Mouse (Mus musculus) neural tube, embryonic 11.5 days (tissue): ENCODE results near the gene Gclc. TPM values are rescaled to one million over a fixed set of nuclear protein-coding genes. Genes with fewer than 3 reads are reported as not detected.
A peak's percentile ranks its signal among the peaks of the same experiment; 100 is the strongest.

ENCODE experiments used
- ATAC-seq: fragments of 200-750 bp; cut with Nextera tagmentation; 2 replicates; pipeline ENCODE4 v1.8.0; 2017; ENCODE audit warnings: moderate number of reproducible peaks, mild to moderate bottlenecking, moderate TSS enrichment, moderate library complexity; ENCODE audit not compliant: insufficient read depth, low FRiP score, low TSS enrichment
- DNase-seq: peaks from one replicate; pipeline ENCODE4 v3.0.0-alpha.2; 2015; ENCODE audit warnings: low spot score
- H3K27ac ChIP-seq: fragments of 300-500 bp; sonication (generic); 2 replicates; pipeline ENCODE4 v1.5.1; 2014; ENCODE audit warnings: low read depth, mild to moderate bottlenecking, low read length
- H3K27me3 ChIP-seq: fragments of 300-500 bp; sonication (generic); 2 replicates; pipeline ENCODE4 v1.6.1; 2014; ENCODE audit warnings: mild to moderate bottlenecking, low read length, mixed read lengths; ENCODE audit not compliant: control insufficient read depth, insufficient read depth
- H3K36me3 ChIP-seq: fragments of 300-500 bp; sonication (generic); 2 replicates; pipeline ENCODE4 v1.6.1; 2014; ENCODE audit warnings: mild to moderate bottlenecking, low read length, moderate library complexity, mixed read lengths; ENCODE audit not compliant: control insufficient read depth, insufficient read depth
- H3K4me1 ChIP-seq: fragments of 300-500 bp; sonication (generic); 2 replicates; pipeline ENCODE4 v1.6.1; 2014; ENCODE audit warnings: low read length, mixed read lengths; ENCODE audit not compliant: control insufficient read depth, insufficient read depth
- H3K4me2 ChIP-seq: fragments of 300-500 bp; sonication (generic); 2 replicates; pipeline ENCODE4 v1.6.1; 2014; ENCODE audit warnings: low read depth, mild to moderate bottlenecking, moderate library complexity
- H3K4me3 ChIP-seq: fragments of 300-500 bp; sonication (generic); 2 replicates; pipeline ENCODE4 v1.5.1; 2014; ENCODE audit warnings: low read depth, low read length
- H3K9ac ChIP-seq: fragments of 300-500 bp; sonication (generic); 2 replicates; pipeline ENCODE4 v1.6.1; 2014; ENCODE audit warnings: mild to moderate bottlenecking, low read length
- H3K9me3 ChIP-seq: fragments of 300-500 bp; sonication (generic); 2 replicates; pipeline ENCODE4 v1.6.1; 2016; ENCODE audit warnings: low read length; ENCODE audit not compliant: control insufficient read depth
- WGBS: fragments of 180-500 bp; shearing (Covaris S2); extraction: QIAGEN DNeasy Blood & Tissue Kit; methylation state at CpG from one replicate; pipeline ENCODE4 v1.1.7; 2014; 5-methylcytosine and 5-hydroxymethylcytosine counted together
- polyA plus RNA-seq: library from polyadenylated mRNA; unstranded; fragments of >200 nt; fragmentation: Nextera tagmentation; extraction: Ambion mirVana; gene quantifications from 2 replicates; pipeline ENCODE4 v1.2.1, GENCODE M21; 2014

Gene Gclc
- polyA plus RNA-seq, 1 experiment from 2014 or later = 20.4 TPM

DNA sequence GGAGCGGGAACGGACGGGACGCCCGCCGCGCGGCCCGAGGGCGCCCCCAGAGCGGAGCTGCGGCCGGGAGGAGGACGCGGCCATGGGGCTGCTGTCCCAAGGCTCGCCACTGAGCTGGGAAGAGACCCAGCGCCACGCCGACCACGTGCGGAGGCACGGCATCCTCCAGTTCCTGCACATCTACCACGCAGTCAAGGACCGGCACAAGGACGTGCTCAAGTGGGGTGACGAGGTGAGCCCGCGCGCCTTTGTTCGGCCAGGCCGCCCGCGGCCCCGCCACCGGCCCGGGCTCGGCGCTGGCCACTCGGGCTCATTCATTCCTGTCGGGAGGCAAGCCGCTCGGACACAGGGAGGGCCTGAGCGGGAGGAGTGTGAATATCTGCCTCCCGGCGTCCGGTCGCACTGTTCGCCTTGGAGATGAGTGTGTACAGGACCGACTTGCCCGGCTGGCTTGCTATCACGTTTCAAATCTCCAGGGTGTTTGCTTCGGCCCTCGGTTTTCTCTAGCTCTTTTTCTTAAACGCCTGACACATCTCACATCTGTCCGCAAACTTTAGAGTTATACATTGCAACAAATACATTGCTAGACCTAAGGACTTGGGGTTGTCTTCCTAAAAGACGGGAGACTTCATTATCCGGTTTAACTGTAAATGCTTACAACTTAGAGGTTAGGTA lies 530 bp downstream of the Gclc start:
- DNase-seq = peak; percentile 82
- peak; percentile 77 for ATAC-seq

DNA sequence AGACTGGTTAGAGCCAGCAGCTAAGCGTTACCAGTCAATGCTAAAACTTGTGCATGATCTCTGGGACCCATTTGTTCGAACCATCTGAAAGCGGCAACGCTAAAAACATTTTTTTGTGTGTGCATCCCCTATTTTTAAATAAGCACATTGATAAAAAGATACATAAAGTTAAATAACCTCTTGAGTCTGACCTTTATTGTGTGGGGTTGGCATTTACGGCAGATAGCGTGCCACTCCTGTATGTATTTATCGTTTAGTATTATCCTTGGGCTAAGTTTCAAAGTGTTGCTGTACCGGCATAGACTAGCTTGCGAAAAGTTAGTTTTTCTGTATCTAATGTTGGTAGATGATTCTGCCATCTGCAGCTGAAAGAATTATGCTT lies 1.1 kb downstream of the Gclc start:
- WGBS = 16% methylated on average over 9 of the region's 9 CpGs
- Histone ChIP-seq H3K4me1 (no peaks in the 10 kb centered on the region), H3K9me3 (no peaks in the 10 kb centered on the region), H3K27ac (no peak overlapping the region), H3K9ac (peak overlapping the region; percentile 84), H3K36me3 (no peaks in the 10 kb centered on the region), H3K27me3 (no peaks in the 10 kb centered on the region), H3K4me2 (peak overlapping the region; percentile 74), H3K4me3 (peak overlapping the region; percentile 82)
- no peak for DNase-seq
- no peak for ATAC-seq

More for the DNA sequence above, 530 bp downstream of the Gclc start:
- H3K4me2 ChIP-seq = peak overlapping the region; percentile 74
- no peaks in the 10 kb centered on the region for H3K27me3 ChIP-seq
- H3K36me3 ChIP-seq = no peaks in the 10 kb centered on the region
- no peaks in the 10 kb centered on the region for H3K4me1 ChIP-seq
- H3K9me3 ChIP-seq = no peaks in the 10 kb centered on the region
- WGBS = 0% methylated on average over 51 of the region's 57 CpGs
- peak overlapping the region; percentile 82 for H3K4me3 ChIP-seq
- H3K27ac ChIP-seq = peak overlapping the region; percentile 80
- peak overlapping the region; percentile 84 for H3K9ac ChIP-seq

DNA sequence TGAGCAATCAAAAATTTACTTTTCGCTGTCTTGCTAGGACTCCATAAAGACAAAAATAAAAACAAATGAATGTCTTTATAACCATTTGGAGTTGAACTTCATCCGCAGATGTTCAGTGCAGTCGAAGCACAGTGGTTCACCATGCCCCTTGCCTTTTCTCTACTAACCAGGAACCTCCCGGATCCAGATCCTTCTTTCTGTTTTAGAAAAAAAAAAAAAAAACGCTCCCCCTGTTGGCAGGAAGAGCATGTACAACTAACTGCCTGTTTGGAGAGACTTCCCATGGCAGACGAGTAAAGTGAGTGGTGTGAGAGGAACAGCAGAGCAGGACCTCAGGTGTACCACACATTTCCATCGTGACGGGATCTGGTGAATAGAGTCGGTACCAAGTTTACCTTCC lies 1.7 kb downstream of the Gclc start:
- no peak for ATAC-seq
- WGBS = 35% methylated on average over 9 of the region's 9 CpGs
- Histone ChIP-seq H3K27me3 (no peaks in the 10 kb centered on the region), H3K4me2 (peak overlapping the region; percentile 74), H3K4me3 (0 out of 2 replicates have a peak overlapping the region, but pooled peaks have one; percentile 82), H3K9me3 (no peaks in the 10 kb centered on the region), H3K27ac (no peak overlapping the region), H3K4me1 (no peaks in the 10 kb centered on the region), H3K9ac (no peak overlapping the region), H3K36me3 (no peaks in the 10 kb centered on the region)
- DNase-seq = peak; percentile 28

DNA sequence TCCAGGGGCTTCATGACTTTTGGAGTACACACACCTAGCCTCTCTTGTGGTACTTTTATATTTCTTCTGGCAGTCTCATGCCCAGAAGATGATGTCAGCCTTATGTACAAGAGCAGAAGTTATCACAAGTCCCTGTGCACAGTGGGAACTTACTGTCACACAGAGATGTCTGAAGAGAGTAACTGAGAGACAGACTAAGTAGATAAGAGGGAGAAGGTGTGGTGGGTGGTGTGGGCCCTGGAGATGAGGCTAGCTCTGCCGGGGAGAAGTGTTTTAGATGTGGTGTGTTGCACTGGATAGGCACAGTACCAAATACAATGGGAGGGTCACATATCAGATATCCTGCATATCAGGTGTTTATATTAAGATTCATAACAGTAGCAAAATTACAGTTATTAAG lies 3.0 kb downstream of the Gclc start:
- H3K4me3 ChIP-seq = no peak overlapping the region
- ATAC-seq (no peak), DNase-seq (no peak)
- H3K27ac ChIP-seq = no peak overlapping the region
- H3K4me2 ChIP-seq = no peak overlapping the region
- H3K4me1 ChIP-seq = no peaks in the 10 kb centered on the region
- no peaks in the 10 kb centered on the region for H3K27me3 ChIP-seq
- WGBS = 87% methylated on average over 1 of the region's 1 CpGs
- H3K9ac ChIP-seq = no peak overlapping the region
- H3K9me3 ChIP-seq = no peaks in the 10 kb centered on the region
- H3K36me3 ChIP-seq = no peaks in the 10 kb centered on the region

DNA sequence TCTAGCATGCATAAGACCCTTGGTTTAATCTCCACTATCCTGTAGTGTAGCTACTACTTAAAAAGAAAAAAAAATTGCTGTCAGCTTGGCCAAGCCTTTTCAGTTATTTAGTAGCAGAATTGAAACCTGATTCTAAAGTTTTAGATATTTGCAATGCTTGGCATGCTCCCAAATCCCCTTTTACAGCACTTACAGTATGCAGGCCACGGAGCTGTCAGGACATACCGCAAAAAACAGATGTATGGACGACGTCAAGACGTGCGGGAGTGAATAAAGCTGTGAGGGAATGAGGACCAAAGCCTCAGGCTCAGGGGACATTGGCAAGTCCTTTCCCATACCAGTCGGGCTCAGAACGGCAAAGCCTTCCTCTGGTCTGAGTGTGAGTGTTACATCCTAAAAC lies 4.1 kb downstream of the Gclc start:
- DNase-seq (no peak), ATAC-seq (no peak)
- Histone ChIP-seq H3K9ac (no peak overlapping the region), H3K9me3 (no peaks in the 10 kb centered on the region), H3K36me3 (no peaks in the 10 kb centered on the region; the same call in 1 of the 2 replicates), H3K27ac (no peak overlapping the region), H3K4me1 (no peaks in the 10 kb centered on the region), H3K4me3 (no peak overlapping the region), H3K27me3 (no peaks in the 10 kb centered on the region), H3K4me2 (no peak overlapping the region)
- 79% methylated on average over 8 of the region's 8 CpGs for WGBS

DNA sequence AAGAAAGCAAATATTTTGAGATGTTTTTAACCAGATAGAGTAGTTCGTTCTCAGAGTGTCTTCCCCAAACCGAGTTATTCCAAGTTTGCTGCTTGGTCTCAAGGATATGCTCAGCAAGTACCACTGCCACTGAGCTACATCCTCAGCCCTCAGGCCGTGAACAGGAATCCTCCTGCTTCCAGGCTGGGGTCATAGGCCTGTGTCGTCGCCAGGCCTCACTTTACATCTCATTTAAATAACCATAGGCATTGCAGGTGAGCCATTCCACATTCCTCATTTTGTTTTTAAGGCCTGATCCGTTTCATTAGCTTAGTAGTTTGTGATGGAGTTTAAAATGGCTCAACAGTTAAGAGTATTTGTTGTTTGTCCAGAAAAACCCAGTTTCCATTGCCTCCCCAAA lies 4.8 kb downstream of the Gclc start:
- no peaks in the 10 kb centered on the region; the same call in 1 of the 2 replicates for H3K36me3 ChIP-seq
- no peak overlapping the region for H3K27ac ChIP-seq
- ATAC-seq (no peak), DNase-seq (no peak)
- WGBS = 55% methylated on average over 6 of the region's 6 CpGs
- no peaks in the 10 kb centered on the region for H3K27me3 ChIP-seq
- H3K4me2 ChIP-seq = no peak overlapping the region
- H3K9me3 ChIP-seq = no peaks in the 10 kb centered on the region
- no peak overlapping the region for H3K9ac ChIP-seq
- no peaks in the 10 kb centered on the region for H3K4me1 ChIP-seq
- H3K4me3 ChIP-seq = no peak overlapping the region

DNA sequence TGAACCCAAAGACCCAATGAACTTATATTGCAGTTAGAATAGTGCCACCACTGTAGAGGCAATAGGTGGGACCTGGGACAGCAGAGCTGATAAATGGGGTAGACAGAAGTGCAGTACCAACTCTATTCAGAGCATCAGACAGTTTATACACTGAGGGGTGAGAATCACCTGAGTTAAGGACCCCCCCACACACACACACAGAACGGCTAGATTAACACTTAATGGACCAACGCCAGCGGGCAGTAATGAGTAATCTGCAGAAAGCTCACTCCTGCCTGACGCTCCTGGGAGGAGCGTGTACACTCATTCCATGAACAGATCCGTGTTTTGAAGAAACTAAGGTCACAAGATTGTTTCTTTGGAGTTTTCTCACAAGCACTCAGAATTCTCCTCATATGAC lies 5.4 kb downstream of the Gclc start:
- 92% methylated on average over 6 of the region's 6 CpGs for WGBS
- Histone ChIP-seq H3K9ac (no peak overlapping the region), H3K4me1 (no peaks in the 10 kb centered on the region), H3K36me3 (no peaks in the 10 kb centered on the region; the same call in 1 of the 2 replicates), H3K4me2 (no peak overlapping the region), H3K27me3 (no peaks in the 10 kb centered on the region), H3K9me3 (no peaks in the 10 kb centered on the region), H3K4me3 (no peak overlapping the region), H3K27ac (no peak overlapping the region)
- ATAC-seq = no peak
- DNase-seq = no peak

DNA sequence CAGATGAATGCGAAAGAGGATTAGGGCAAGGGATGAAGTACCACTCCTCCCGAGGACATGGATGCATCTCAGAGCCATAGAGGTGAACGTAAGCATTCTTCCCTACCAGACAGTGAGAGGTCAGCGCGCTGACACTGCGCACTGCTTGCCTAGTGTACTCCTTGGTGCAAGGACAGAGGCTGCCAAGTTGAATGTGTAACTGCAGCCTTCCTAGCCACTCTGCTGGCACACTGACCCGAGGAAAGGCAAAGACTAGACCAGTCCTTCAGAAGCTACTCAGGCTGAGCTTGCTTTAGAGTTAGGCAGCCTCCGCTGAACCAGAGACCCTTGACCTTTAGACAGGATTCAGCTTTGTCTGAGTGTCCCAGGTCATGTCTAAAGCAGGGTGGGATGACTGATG lies 11.9 kb downstream of the Gclc start:
- DNase-seq (no peak), ATAC-seq (no peak)
- Histone ChIP-seq H3K4me2 (no peak overlapping the region), H3K4me1 (peaks cover 6% of the 10 kb centered on the region; the same call in 1 of the 2 replicates), H3K27me3 (no peaks in the 10 kb centered on the region), H3K9ac (no peak overlapping the region), H3K27ac (no peak overlapping the region), H3K4me3 (no peak overlapping the region), H3K36me3 (no peaks in the 10 kb centered on the region; the same call in 1 of the 2 replicates), H3K9me3 (no peaks in the 10 kb centered on the region)
- WGBS = 93% methylated on average over 8 of the region's 8 CpGs

DNA sequence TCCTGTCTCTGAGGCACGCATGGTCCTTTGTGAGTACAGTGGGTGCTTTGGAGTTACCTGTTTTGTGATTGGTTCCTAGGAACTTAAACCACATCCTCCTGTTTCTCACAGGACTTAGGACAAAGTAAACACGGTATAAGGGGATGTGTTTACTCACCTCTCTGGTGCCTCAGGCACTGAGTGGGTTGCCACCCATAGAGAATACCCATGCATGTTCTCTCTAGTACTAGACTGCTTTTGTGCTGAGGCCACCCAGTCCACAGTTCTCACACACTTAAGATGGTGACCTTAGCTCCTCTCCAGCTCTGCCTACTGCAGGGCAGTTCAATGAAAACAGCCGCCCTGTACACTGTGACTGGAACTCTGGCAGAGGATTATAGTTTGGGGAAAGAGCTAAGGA lies 12.4 kb downstream of the Gclc start:
- Histone ChIP-seq H3K9ac (no peak overlapping the region), H3K4me3 (no peak overlapping the region), H3K27me3 (no peaks in the 10 kb centered on the region), H3K9me3 (no peaks in the 10 kb centered on the region), H3K4me2 (no peak overlapping the region), H3K36me3 (no peaks in the 10 kb centered on the region; the same call in 1 of the 2 replicates), H3K4me1 (peaks cover 12% of the 10 kb centered on the region; the same call in 1 of the 2 replicates), H3K27ac (no peak overlapping the region)
- no peak for DNase-seq
- no peak for ATAC-seq
- WGBS = 90% methylated on average over 3 of the region's 3 CpGs
